Mouse (Mus musculus) liver, postnatal 0 days (tissue): ENCODE data around the gene Elf1.

Experiments
- CTCF ChIP-seq: sonication (generic); IDR thresholded peaks from 2 replicates; pipeline ENCODE4 v1.5.1; 2016; ENCODE audit warnings: antibody characterized with exemption, low read depth
- EP300 ChIP-seq: IDR thresholded peaks from 2 replicates; pipeline ENCODE4 v1.6.1; 2016; ENCODE audit warnings: antibody characterized with exemption, low read depth, mild to moderate bottlenecking

GRCm38 (mm10) chr14:79494349-79494748 lies 13.4 kb downstream of the Elf1 start:
- no peak for TF ChIP-seq CTCF
- no peak for TF ChIP-seq EP300
